Mouse (Mus musculus): ENCODE results near the gene Nrtn. TPM values are rescaled to one million over a fixed set of nuclear protein-coding genes. Genes with fewer than 3 reads are reported as not detected.

Gene Nrtn
- polyA plus RNA-seq, 1 experiment, result 0.78 TPM

DNA sequence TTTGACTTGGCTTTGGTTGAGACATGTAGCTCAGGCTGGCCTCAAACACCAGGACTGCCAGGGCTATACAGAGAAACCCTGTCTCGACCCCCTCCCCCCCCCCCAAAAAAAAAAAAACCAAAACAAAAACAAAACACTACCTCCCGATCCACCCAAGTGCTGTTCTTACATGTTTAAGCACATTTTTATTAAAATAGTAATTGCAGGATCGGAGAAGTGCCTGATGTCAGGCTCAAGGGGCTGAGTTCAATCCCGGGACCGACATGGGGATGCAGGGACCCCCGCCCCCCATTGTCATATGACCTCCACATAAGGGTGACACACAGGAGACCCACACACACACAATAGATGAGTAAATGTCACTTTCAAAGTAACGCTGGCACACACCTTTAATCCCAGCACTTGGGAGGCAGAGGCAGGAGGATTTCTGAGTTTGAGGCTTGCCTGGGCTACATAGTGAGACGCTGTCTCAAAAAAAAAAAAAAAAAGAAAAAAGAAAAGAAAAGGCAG lies 6.5 kb upstream of the Nrtn start:
- no peak overlapping the region for H3ac ChIP-seq (ENCODE audit: control insufficient read depth, insufficient read length)

DNA sequence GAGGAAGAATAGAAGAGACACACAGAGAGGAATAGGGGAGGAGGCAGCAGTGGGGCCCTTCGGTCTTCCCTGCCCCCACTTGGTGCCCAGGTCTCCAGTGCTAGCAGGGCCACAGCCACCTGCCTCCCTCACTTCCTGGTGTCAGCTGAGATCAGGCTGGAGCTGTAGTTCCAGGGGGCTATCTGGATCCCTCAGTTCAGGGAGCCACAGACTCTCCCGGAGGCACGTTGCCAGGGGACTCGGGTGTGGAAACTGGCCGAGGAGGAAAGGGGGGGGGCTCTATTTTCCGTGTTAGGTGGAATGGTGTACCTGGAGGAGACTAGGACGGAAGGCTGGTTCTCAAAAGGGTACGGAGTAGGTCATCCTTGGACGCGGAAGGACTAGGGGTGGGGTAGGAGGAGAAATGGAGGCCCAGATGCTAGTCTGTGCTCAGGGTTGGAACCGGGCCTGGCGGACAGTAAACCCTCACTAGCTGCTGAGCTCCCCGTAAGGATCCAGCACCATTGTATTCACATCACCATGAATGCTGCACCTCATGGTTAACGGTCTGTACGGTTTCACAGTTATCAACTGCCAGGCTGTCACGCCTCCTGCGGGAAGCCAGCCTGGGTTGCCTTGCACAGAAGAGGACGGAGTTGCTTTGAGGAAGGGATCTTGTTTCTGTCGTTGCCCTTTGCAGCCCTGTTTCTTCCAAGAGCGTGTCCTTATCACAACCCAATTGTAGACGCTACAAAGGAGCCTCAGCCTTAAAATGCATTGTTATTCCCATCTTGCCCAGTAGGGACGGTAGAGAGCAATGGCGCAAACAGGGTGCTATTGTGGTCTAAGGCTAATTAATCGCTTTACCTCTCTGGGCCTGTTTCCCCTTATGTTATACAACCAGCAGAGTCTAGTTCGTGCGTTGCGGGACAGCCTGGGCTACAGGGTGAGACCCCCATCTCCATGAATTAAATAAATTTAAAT lies 5.7 kb upstream of the Nrtn start:
- TF ChIP-seq POLR2AphosphoS2 (IDR thresholded peaks at IDR 0.05; ENCODE audit: insufficient read length, low read depth) (no peak), SRF (IDR thresholded peaks at IDR 0.05; ENCODE audit: control insufficient read depth, insufficient read length, low read depth) (no peak), CEBPB (IDR thresholded peaks at IDR 0.05; ENCODE audit: insufficient read depth, poor library complexity, severe bottlenecking) (no peak), E2F4 (IDR thresholded peaks at IDR 0.05; ENCODE audit: insufficient read depth) (no peak), USF1 (IDR thresholded peaks at IDR 0.05; ENCODE audit: low read depth) (no peak), REST (IDR thresholded peaks at IDR 0.05; ENCODE audit: insufficient read depth, insufficient read length) (no peak), TCF3 (IDR thresholded peaks at IDR 0.05; ENCODE audit: insufficient read length, low read depth) (no peak), MYOD1 (IDR thresholded peaks at IDR 0.05; ENCODE audit: control insufficient read depth in 1 of 3, insufficient read length in 2 of 3, low read depth in 2 of 3) (no peak), MAX (IDR thresholded peaks at IDR 0.05; ENCODE audit: low read depth) (no peak), MYOG (IDR thresholded peaks at IDR 0.05; ENCODE audit: control insufficient read depth in 1 of 3, insufficient read depth in 1 of 3, insufficient read length in 2 of 3, low read depth in 2 of 3) (no peak), TCF12 (IDR thresholded peaks at IDR 0.05; ENCODE audit: insufficient read depth, poor library complexity, severe bottlenecking) (no peak), POLR2A (IDR thresholded peaks at IDR 0.05; ENCODE audit: insufficient read length, low read depth) (no peak)
- H3K79me2 ChIP-seq (ENCODE audit: control insufficient read depth, insufficient read depth), result no peaks in the 10 kb centered on the region
- H3K27me3 ChIP-seq (ENCODE audit: control insufficient read depth, insufficient read depth, insufficient read length), result no peaks in the 10 kb centered on the region
- H3ac ChIP-seq (ENCODE audit: control insufficient read depth, insufficient read length), result no peak overlapping the region
- H3K4me2 ChIP-seq (ENCODE audit: low read depth), result no peak overlapping the region
- no peaks in the 10 kb centered on the region for H3K36me3 ChIP-seq (ENCODE audit: control insufficient read depth, insufficient read depth)
- peak overlapping the region; percentile 19 for H3K4me3 ChIP-seq

More for the DNA sequence above, 6.5 kb upstream of the Nrtn start:
- Histone ChIP-seq H3K27me3 (ENCODE audit: control insufficient read depth, insufficient read depth, insufficient read length) (no peaks in the 10 kb centered on the region), H3K36me3 (ENCODE audit: control insufficient read depth, insufficient read depth) (no peaks in the 10 kb centered on the region), H3K4me2 (ENCODE audit: low read depth) (peak overlapping the region; percentile 62), H3K79me2 (ENCODE audit: control insufficient read depth, insufficient read depth) (no peaks in the 10 kb centered on the region), H3K4me3 (peak overlapping the region; percentile 73)
- TF ChIP-seq MYOD1 (IDR thresholded peaks at IDR 0.05; ENCODE audit: control insufficient read depth in 1 of 3, insufficient read length in 2 of 3, low read depth in 2 of 3) (no peak), TCF12 (IDR thresholded peaks at IDR 0.05; ENCODE audit: insufficient read depth, poor library complexity, severe bottlenecking) (no peak), SRF (IDR thresholded peaks at IDR 0.05; ENCODE audit: control insufficient read depth, insufficient read length, low read depth) (no peak), REST (IDR thresholded peaks at IDR 0.05; ENCODE audit: insufficient read depth, insufficient read length) (no peak), POLR2AphosphoS2 (IDR thresholded peaks at IDR 0.05; ENCODE audit: insufficient read length, low read depth) (no peak), CEBPB (IDR thresholded peaks at IDR 0.05; ENCODE audit: insufficient read depth, poor library complexity, severe bottlenecking) (no peak), E2F4 (IDR thresholded peaks at IDR 0.05; ENCODE audit: insufficient read depth) (no peak), TCF3 (IDR thresholded peaks at IDR 0.05; ENCODE audit: insufficient read length, low read depth) (no peak), POLR2A (IDR thresholded peaks at IDR 0.05; ENCODE audit: insufficient read length, low read depth) (no peak), MYOG (IDR thresholded peaks at IDR 0.05; ENCODE audit: control insufficient read depth in 1 of 3, insufficient read depth in 1 of 3, insufficient read length in 2 of 3, low read depth in 2 of 3) (no peak), MAX (IDR thresholded peaks at IDR 0.05; ENCODE audit: low read depth) (no peak), USF1 (IDR thresholded peaks at IDR 0.05; ENCODE audit: low read depth) (no peak)

DNA sequence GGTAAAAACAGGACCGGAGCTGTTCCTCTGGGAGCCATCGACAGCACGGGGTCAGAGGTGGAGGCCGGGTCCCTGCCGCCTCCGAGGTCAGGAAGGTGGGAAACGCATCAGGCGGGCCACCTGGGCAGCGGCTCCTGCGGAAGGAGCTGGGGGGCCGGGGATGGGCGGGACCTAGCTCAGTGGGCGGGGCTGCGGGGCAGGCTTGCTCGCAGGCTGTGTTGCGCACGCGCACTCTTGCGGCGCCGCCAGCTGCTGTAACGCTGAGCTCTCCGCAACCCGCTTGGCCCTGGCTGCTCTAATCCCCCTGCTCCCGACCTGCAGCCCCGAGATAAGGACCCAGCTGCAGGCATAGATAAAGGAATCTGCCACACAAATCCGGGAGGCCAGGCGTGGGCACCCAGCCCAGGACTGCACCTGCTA lies 4.7 kb upstream of the Nrtn start:
- peaks cover 7% of the 10 kb centered on the region for H3K27me3 ChIP-seq (ENCODE audit: control insufficient read depth, insufficient read depth, insufficient read length)
- H3K4me3 ChIP-seq, result peak overlapping the region; percentile 19
- H3K36me3 ChIP-seq (ENCODE audit: control insufficient read depth, insufficient read depth), result no peaks in the 10 kb centered on the region
- peak overlapping the region; percentile 86 for H3K4me2 ChIP-seq (ENCODE audit: low read depth)
- no peak overlapping the region for H3ac ChIP-seq (ENCODE audit: control insufficient read depth, insufficient read length)
- TF ChIP-seq E2F4 (IDR thresholded peaks at IDR 0.05; ENCODE audit: insufficient read depth) (no peak), USF1 (IDR thresholded peaks at IDR 0.05; ENCODE audit: low read depth) (no peak), MYOG (IDR thresholded peaks at IDR 0.05; ENCODE audit: control insufficient read depth in 1 of 3, insufficient read depth in 1 of 3, insufficient read length in 2 of 3, low read depth in 2 of 3) (peak in 2 of 3 experiments; percentile 71 to 81), POLR2A (IDR thresholded peaks at IDR 0.05; ENCODE audit: insufficient read length, low read depth) (peak; percentile 51), CEBPB (IDR thresholded peaks at IDR 0.05; ENCODE audit: insufficient read depth, poor library complexity, severe bottlenecking) (no peak), MYOD1 (IDR thresholded peaks at IDR 0.05; ENCODE audit: control insufficient read depth in 1 of 3, insufficient read length in 2 of 3, low read depth in 2 of 3) (peak in 2 of 3 experiments; percentile 56 to 77), TCF12 (IDR thresholded peaks at IDR 0.05; ENCODE audit: insufficient read depth, poor library complexity, severe bottlenecking) (no peak), POLR2AphosphoS2 (IDR thresholded peaks at IDR 0.05; ENCODE audit: insufficient read length, low read depth) (peak; percentile 57), REST (IDR thresholded peaks at IDR 0.05; ENCODE audit: insufficient read depth, insufficient read length) (no peak), SRF (IDR thresholded peaks at IDR 0.05; ENCODE audit: control insufficient read depth, insufficient read length, low read depth) (no peak), MAX (IDR thresholded peaks at IDR 0.05; ENCODE audit: low read depth) (no peak), TCF3 (IDR thresholded peaks at IDR 0.05; ENCODE audit: insufficient read length, low read depth) (no peak)
- no peaks in the 10 kb centered on the region for H3K79me2 ChIP-seq (ENCODE audit: control insufficient read depth, insufficient read depth)

DNA sequence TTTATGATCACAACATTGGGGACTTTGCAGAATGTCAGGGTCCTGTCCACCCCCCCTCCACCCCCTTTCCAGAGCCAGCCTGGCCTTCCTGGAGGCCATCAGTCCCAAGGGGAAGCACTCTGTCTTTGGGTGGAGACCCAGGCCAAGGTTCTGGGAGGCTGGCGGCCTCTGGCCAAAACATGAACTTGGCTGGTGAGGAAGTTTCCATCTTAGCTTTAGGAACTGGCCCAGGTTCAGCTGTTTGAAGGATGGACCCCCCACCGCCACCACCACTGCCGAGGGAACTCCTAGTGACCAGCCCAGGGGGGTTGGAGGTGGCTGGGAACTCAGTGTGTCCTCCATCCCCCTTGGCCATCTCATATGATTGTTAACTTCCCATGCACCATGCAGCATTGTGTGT lies 3.7 kb upstream of the Nrtn start:
- TF ChIP-seq MYOG (IDR thresholded peaks at IDR 0.05; ENCODE audit: control insufficient read depth in 1 of 3, insufficient read depth in 1 of 3, insufficient read length in 2 of 3, low read depth in 2 of 3) (no peak), REST (IDR thresholded peaks at IDR 0.05; ENCODE audit: insufficient read depth, insufficient read length) (no peak), POLR2AphosphoS2 (IDR thresholded peaks at IDR 0.05; ENCODE audit: insufficient read length, low read depth) (no peak), SRF (IDR thresholded peaks at IDR 0.05; ENCODE audit: control insufficient read depth, insufficient read length, low read depth) (no peak), USF1 (IDR thresholded peaks at IDR 0.05; ENCODE audit: low read depth) (no peak), MYOD1 (IDR thresholded peaks at IDR 0.05; ENCODE audit: control insufficient read depth in 1 of 3, insufficient read length in 2 of 3, low read depth in 2 of 3) (no peak), MAX (IDR thresholded peaks at IDR 0.05; ENCODE audit: low read depth) (no peak), TCF3 (IDR thresholded peaks at IDR 0.05; ENCODE audit: insufficient read length, low read depth) (no peak), CEBPB (IDR thresholded peaks at IDR 0.05; ENCODE audit: insufficient read depth, poor library complexity, severe bottlenecking) (no peak), POLR2A (IDR thresholded peaks at IDR 0.05; ENCODE audit: insufficient read length, low read depth) (no peak), E2F4 (IDR thresholded peaks at IDR 0.05; ENCODE audit: insufficient read depth) (no peak)
- Histone ChIP-seq H3K27me3 (ENCODE audit: control insufficient read depth, insufficient read depth, insufficient read length) (peaks cover 16% of the 10 kb centered on the region), H3ac (ENCODE audit: control insufficient read depth, insufficient read length) (no peak overlapping the region), H3K4me2 (ENCODE audit: low read depth) (no peak overlapping the region), H3K36me3 (ENCODE audit: control insufficient read depth, insufficient read depth) (no peaks in the 10 kb centered on the region), H3K79me2 (ENCODE audit: control insufficient read depth, insufficient read depth) (no peaks in the 10 kb centered on the region), H3K4me3 (no peak overlapping the region)
